Mouse (Mus musculus): ENCODE measurements around the gene Casz1. TPM values are rescaled to one million over a fixed set of nuclear protein-coding genes. Genes with fewer than 3 reads are reported as not detected.

The Casz1 gene
- polyA plus RNA-seq, 2 experiments: 0.32 to 0.39 TPM

DNA sequence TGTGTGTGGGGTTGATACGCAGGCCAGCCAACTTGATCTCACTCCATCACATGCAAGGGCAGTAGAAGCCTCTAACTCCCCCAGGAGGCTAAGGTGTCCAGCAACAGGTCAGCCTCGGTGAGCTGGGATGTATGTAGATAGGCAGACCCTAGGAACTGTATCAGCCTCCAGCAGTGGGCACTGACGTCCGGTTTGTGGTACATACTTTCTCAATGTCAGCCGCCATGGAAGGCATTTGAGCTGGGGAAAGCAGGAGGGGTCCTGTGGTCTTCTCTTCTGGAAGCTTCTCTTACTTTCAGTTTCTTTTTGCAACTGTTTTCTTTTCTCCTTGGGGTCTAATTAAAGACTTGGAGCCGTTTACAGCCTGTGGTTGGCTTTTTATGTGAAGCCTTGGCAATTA is 45.2 kb downstream of the Casz1 start:
- Histone ChIP-seq H3K4me1 (replicated peaks; ENCODE audit: control insufficient read depth in 2 of 2, insufficient read depth in 2 of 2, low read length in 1 of 2) (no peaks in the 10 kb centered on the region), H3K9ac (replicated peaks) (no peak overlapping the region)
- WGBS (ENCODE audit: insufficient replicate concordance): 56% methylated on average over 6 of the region's 6 CpGs

DNA sequence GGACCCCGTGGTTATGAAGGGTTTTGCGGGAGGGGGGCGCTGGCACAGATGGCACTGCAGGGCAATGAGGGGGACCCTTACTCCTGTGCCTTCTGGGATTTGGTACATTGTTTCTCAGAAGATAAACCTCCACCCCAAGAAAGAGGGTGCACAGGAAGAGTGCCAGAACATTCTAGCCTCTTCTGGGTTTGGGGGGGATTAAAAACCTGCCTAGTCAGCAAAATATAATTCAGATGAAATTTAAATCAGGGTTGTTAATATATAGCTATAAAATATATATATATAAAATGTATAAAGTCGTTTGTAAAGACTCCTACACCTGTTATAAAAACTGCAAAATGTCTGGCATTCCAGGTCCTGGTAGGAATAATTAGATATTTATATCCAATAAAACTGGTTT is 48.8 kb downstream of the Casz1 start:
- no peak overlapping the region for H3K4me3 ChIP-seq (ENCODE audit: insufficient read depth in 1 of 2, low read depth in 2 of 2, low read length in 2 of 2)
- no peak for TF ChIP-seq CTCF (IDR thresholded peaks at IDR 0.05; ENCODE audit: low read depth)
- no peak for TF ChIP-seq EP300 (IDR thresholded peaks at IDR 0.05; ENCODE audit: low read depth)
- H3K27ac ChIP-seq: no peak overlapping the region
- H3K27me3 ChIP-seq (ENCODE audit: control insufficient read depth, insufficient read depth, low read length): no peaks in the 10 kb centered on the region
- H3K9me3 ChIP-seq (ENCODE audit: control insufficient read depth, low read length): no peaks in the 10 kb centered on the region
- ATAC-seq (ENCODE audit: insufficient read depth): no peak
- H3K4me1 ChIP-seq (replicated peaks; ENCODE audit: control insufficient read depth in 2 of 2, insufficient read depth in 2 of 2, low read length in 1 of 2): no peaks in the 10 kb centered on the region
- no peak overlapping the region for H3K4me2 ChIP-seq (ENCODE audit: low read depth)
- H3K36me3 ChIP-seq (replicated peaks; ENCODE audit: control insufficient read depth, insufficient read depth, low read depth): no peaks in the 10 kb centered on the region
- no peak overlapping the region for H3K9ac ChIP-seq (replicated peaks)
- DNase-seq (ENCODE audit: low read depth in 3 of 3, low spot score in 3 of 3): no peak
- WGBS (ENCODE audit: insufficient replicate concordance): 57% methylated on average over 4 of the region's 4 CpGs

More for the DNA sequence above, 45.2 kb downstream of the Casz1 start:
- no peaks in the 10 kb centered on the region for H3K9me3 ChIP-seq (ENCODE audit: control insufficient read depth, low read length)
- H3K4me3 ChIP-seq (ENCODE audit: insufficient read depth in 1 of 2, low read depth in 2 of 2, low read length in 2 of 2): no peak overlapping the region
- ATAC-seq (ENCODE audit: insufficient read depth) (no peak), DNase-seq (ENCODE audit: low read depth in 3 of 3, low spot score in 3 of 3) (no peak)
- H3K27ac ChIP-seq: no peak overlapping the region
- H3K27me3 ChIP-seq (ENCODE audit: control insufficient read depth, insufficient read depth, low read length): no peaks in the 10 kb centered on the region
- no peak for TF ChIP-seq EP300 (IDR thresholded peaks at IDR 0.05; ENCODE audit: low read depth)
- TF ChIP-seq CTCF (IDR thresholded peaks at IDR 0.05; ENCODE audit: low read depth): no peak
- no peaks in the 10 kb centered on the region for H3K36me3 ChIP-seq (replicated peaks; ENCODE audit: control insufficient read depth, insufficient read depth, low read depth)
- H3K4me2 ChIP-seq (ENCODE audit: low read depth): no peak overlapping the region

DNA sequence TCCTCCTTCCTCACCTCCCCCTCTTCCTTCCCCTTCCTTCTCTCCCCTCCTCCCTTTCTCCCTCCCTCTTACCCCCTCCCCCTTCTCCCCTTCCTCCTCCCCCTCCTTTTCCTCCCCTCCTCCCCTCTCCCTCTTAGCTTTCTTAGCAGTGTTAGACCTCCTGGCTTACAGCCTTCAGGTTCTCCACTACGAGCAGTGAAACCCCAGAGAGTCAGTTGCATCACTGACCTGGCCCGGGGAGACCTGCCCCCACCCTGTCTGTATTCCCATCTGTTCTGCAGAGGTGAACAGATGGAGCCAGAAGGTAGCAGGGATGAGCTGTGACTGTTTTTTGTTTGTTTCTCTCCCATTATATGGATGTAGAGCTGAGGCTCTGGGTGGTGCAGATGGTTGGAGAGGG is 49.9 kb downstream of the Casz1 start:
- Histone ChIP-seq H3K9ac (replicated peaks) (no peak overlapping the region), H3K4me2 (ENCODE audit: low read depth) (no peak overlapping the region), H3K27me3 (ENCODE audit: control insufficient read depth, insufficient read depth, low read length) (peaks cover 4% of the 10 kb centered on the region), H3K36me3 (replicated peaks; ENCODE audit: control insufficient read depth, insufficient read depth, low read depth) (no peaks in the 10 kb centered on the region), H3K4me3 (ENCODE audit: insufficient read depth in 1 of 2, low read depth in 2 of 2, low read length in 2 of 2) (no peak overlapping the region), H3K9me3 (ENCODE audit: control insufficient read depth, low read length) (no peaks in the 10 kb centered on the region), H3K4me1 (replicated peaks; ENCODE audit: control insufficient read depth in 2 of 2, insufficient read depth in 2 of 2, low read length in 1 of 2) (no peaks in the 10 kb centered on the region), H3K27ac (no peak overlapping the region)
- DNase-seq (ENCODE audit: low read depth in 3 of 3, low spot score in 3 of 3) (no peak), ATAC-seq (ENCODE audit: insufficient read depth) (no peak)
- TF ChIP-seq CTCF (IDR thresholded peaks at IDR 0.05; ENCODE audit: low read depth): no peak
- no peak for TF ChIP-seq EP300 (IDR thresholded peaks at IDR 0.05; ENCODE audit: low read depth)
- 15% methylated on average over 2 of the region's 2 CpGs for WGBS (ENCODE audit: insufficient replicate concordance)

DNA sequence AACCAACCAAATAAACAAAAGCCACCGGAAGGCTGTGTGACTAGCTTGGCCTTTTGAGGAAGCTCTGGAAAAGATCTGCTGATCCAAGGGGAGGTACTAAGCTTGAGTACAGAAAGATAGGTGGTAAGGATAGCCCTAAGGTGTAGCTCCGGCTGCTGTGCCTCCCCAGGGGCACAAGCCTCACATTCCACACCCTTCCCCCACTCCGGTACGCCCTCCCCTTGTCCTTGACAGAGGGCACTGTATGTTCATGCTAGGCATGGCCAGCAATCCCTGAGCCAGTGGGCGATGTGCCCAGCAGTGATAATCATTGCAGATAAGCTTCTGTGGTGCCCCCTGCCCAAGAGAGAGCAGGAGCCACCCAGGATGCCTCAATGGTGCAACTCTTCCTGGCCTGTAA is 51.3 kb downstream of the Casz1 start:
- no peak overlapping the region for H3K9ac ChIP-seq (replicated peaks)
- H3K4me1 ChIP-seq (replicated peaks; ENCODE audit: control insufficient read depth in 2 of 2, insufficient read depth in 2 of 2, low read length in 1 of 2): no peaks in the 10 kb centered on the region
- no peaks in the 10 kb centered on the region for H3K9me3 ChIP-seq (ENCODE audit: control insufficient read depth, low read length)
- no peak overlapping the region for H3K27ac ChIP-seq
- no peak for ATAC-seq (ENCODE audit: insufficient read depth)
- H3K4me3 ChIP-seq (ENCODE audit: insufficient read depth in 1 of 2, low read depth in 2 of 2, low read length in 2 of 2): no peak overlapping the region
- H3K27me3 ChIP-seq (ENCODE audit: control insufficient read depth, insufficient read depth, low read length): peaks cover 18% of the 10 kb centered on the region
- no peak for DNase-seq (ENCODE audit: low read depth in 3 of 3, low spot score in 3 of 3)
- H3K4me2 ChIP-seq (ENCODE audit: low read depth): no peak overlapping the region
- 63% methylated on average over 5 of the region's 5 CpGs for WGBS (ENCODE audit: insufficient replicate concordance)
- H3K36me3 ChIP-seq (replicated peaks; ENCODE audit: control insufficient read depth, insufficient read depth, low read depth): no peaks in the 10 kb centered on the region
- no peak for TF ChIP-seq EP300 (IDR thresholded peaks at IDR 0.05; ENCODE audit: low read depth)

DNA sequence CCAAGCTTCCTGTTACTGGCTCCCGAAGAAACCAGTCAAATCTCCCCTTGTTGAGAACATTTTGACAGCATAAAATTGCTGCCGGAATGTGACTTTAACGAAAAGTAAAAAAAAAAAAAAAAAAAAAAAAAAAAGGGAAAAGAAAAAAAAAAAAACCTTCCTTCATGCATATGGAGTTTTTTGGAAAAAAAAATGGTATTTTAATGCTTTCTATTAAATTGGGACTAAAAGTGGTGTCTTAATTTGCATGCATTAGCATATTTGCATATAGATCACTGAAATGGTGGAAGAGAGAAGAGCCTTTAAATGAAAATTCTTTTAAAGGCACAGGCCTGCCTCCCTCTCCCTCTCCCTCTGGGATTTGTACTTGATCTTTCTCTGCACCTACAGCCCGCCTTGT is 52.0 kb downstream of the Casz1 start:
- TF ChIP-seq CTCF (IDR thresholded peaks at IDR 0.05; ENCODE audit: low read depth) (no peak), EP300 (IDR thresholded peaks at IDR 0.05; ENCODE audit: low read depth) (no peak)

More for the DNA sequence above, 52.0 kb downstream of the Casz1 start:
- no peak overlapping the region for H3K9ac ChIP-seq (replicated peaks)
- no peak for DNase-seq (ENCODE audit: low read depth in 3 of 3, low spot score in 3 of 3)
- peaks cover 25% of the 10 kb centered on the region for H3K27me3 ChIP-seq (ENCODE audit: control insufficient read depth, insufficient read depth, low read length)
- 62% methylated on average over 4 of the region's 4 CpGs for WGBS (ENCODE audit: insufficient replicate concordance)
- ATAC-seq (ENCODE audit: insufficient read depth): no peak
- H3K4me2 ChIP-seq (ENCODE audit: low read depth): no peak overlapping the region
- H3K4me3 ChIP-seq (ENCODE audit: insufficient read depth in 1 of 2, low read depth in 2 of 2, low read length in 2 of 2): no peak overlapping the region
- no peaks in the 10 kb centered on the region for H3K9me3 ChIP-seq (ENCODE audit: control insufficient read depth, low read length)
- H3K4me1 ChIP-seq (replicated peaks; ENCODE audit: control insufficient read depth in 2 of 2, insufficient read depth in 2 of 2, low read length in 1 of 2): no peaks in the 10 kb centered on the region
- H3K27ac ChIP-seq: no peak overlapping the region
- H3K36me3 ChIP-seq (replicated peaks; ENCODE audit: control insufficient read depth, insufficient read depth, low read depth): no peaks in the 10 kb centered on the region

Measured in liver, embryonic 14.5 days (tissue).